Comparison of ENCODE assay signal across 18 mouse cellular contexts in the genomic region with DNA sequence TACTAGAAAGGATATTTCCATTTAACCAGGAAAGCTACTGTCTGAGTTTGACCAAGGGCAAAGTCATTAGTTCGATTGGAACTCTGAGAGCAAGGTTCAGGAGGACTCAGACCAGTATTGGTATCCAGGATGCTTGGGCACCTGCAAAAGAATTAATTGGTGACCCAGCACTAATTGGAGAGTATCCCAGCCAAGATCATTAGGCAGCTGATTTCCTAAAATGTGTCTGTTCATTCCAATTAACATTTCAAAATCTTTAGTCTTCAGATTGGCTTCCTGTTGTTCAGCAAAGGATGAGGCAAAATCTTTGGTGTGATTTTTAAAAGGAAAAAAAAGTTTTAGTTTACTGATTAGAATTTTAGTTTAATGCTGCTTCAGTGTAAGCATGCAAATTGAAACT.
"Had no signal": no experiment of that assay in that cellular context is flagged by ENCODE, and none has a peak within 500 bp of the region (broad histone marks: within the 10 kb centered on the region; RNA-seq: fewer than 3 reads in every experiment).

No protein-coding gene starts in this region.

- H3K36me3 ChIP-seq: lung, embryonic 15.5 days; midbrain, embryonic 13.5 days; midbrain, embryonic 15.5 days; neural tube, embryonic 12.5 days had no signal

- H3K4me3 ChIP-seq: lung, embryonic 15.5 days; megakaryocyte, embryonic 14.5 days; midbrain, embryonic 13.5 days; midbrain, embryonic 15.5 days; neural tube, embryonic 12.5 days had no signal

- H3K9me3 ChIP-seq: lung, embryonic 15.5 days; megakaryocyte, embryonic 14.5 days; midbrain, embryonic 13.5 days; midbrain, embryonic 15.5 days; neural tube, embryonic 12.5 days had no signal

- H3K9ac ChIP-seq: liver, postnatal 0 days; lung, embryonic 15.5 days; midbrain, embryonic 13.5 days; midbrain, embryonic 15.5 days; neural tube, embryonic 12.5 days had no signal

- H3K27ac ChIP-seq: lung, embryonic 15.5 days; macrophage; midbrain, embryonic 13.5 days; midbrain, embryonic 15.5 days; neural tube, embryonic 12.5 days had no signal

- H3K27me3 ChIP-seq: lung, embryonic 15.5 days; megakaryocyte, embryonic 14.5 days; midbrain, embryonic 13.5 days; midbrain, embryonic 15.5 days; neural tube, embryonic 12.5 days had no signal

- H3K4me2 ChIP-seq: lung, embryonic 15.5 days; midbrain, embryonic 11.5 days; midbrain, embryonic 13.5 days; midbrain, embryonic 15.5 days; neural tube, embryonic 12.5 days had no signal

- DNase-seq: liver, postnatal 0 days; lung, adult 2 months; lung, postnatal 14 days; lung, postnatal 36 days; right cerebral cortex, postnatal 25 days; right cerebral cortex, postnatal 4 days; spleen, adult 18-20 months; thymus, adult 18-20 months; thymus, postnatal 14 days; thymus, postnatal 36 days had no signal

- ATAC-seq: liver, postnatal 0 days; lung, postnatal 0 days; midbrain, embryonic 13.5 days; midbrain, embryonic 15.5 days had no signal

- H3K4me1 ChIP-seq: megakaryocyte, embryonic 14.5 days; midbrain, embryonic 13.5 days; midbrain, embryonic 15.5 days; neural tube, embryonic 12.5 days had no signal
